Mouse (Mus musculus) neutrophil, adult 65 days (primary cell): ENCODE data around the gene Gm2012. TPM values are rescaled to one million over a fixed set of nuclear protein-coding genes. Genes with fewer than 3 reads are reported as not detected.

Experiments used
- total RNA-seq: library from RNA; stranded (reverse); gene quantifications from 2 replicates; pipeline ENCODE4 v1.2.4, GENCODE M21; 2023

Gm2012 gene
- total RNA-seq, result not detected in 2 replicates

GRCm38 (mm10) chrX:26231255-26231654, at the start of gene Gm2012:
Gene Gm2012, minus strand, starts transcription at chrX:26231355.

Other genes starting within 250 kb of the Gm2012 start
- gene Gm5168, start 180.3 kb downstream of the Gm2012 start, total RNA-seq, result not detected in 2 replicates
- not detected in 2 replicates for gene Gm2030, start 78.7 kb upstream of the Gm2012 start, total RNA-seq